Mouse (Mus musculus) kidney, adult 2 months (tissue): ENCODE results near the gene Cacybp.

Experiments used
- CTCF ChIP-seq: fragments of 200-500 bp; conservative IDR thresholded peaks from 2 replicates; pipeline ENCODE4 v1.5.1; 2011; ENCODE audit warnings: low read depth, mild to moderate bottlenecking, control low read depth, low read length, moderate library complexity, mixed read lengths; ENCODE audit not compliant: insufficient read depth, insufficient read length
- POLR2A ChIP-seq: fragments of 200-500 bp; IDR thresholded peaks from one replicate; pipeline ENCODE4 v1.6.1; 2011; ENCODE audit warnings: low read depth, low read length, control low read depth

- no peak for TF ChIP-seq CTCF
- no peak for TF ChIP-seq POLR2A
Observed at GRCm38 (mm10) chr1:160211597-160212122, 1.0 kb downstream of the Cacybp start.
